In the genomic region with DNA sequence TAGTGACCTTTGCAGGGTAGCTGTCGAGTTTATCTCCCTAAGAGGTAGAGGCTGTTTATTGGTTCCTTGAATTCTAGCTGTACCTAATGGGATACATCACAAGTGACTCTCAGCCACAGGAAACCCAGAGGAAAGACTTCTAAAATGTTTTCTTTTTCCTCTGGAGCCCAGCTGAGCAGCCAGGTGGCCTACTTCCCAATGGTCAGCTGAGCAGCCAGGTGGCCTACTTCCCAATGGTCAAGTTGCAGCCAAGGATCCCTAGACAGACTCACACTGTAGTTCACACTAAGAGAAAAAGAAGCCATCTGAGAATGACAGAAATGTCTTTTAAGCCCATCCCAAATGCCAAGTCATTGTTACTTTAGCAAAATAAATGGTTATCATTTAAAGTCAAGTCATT, we compare ENCODE assay signal across 18 mouse cellular contexts.
"Had no signal": no experiment of that assay in that cellular context is flagged by ENCODE, and none has a peak within 500 bp of the region (broad histone marks: within the 10 kb centered on the region; RNA-seq: fewer than 3 reads in every experiment).

No protein-coding gene starts in this region.

- DNase-seq: kidney, postnatal 10 days; kidney, postnatal 4 days; liver; liver, embryonic 13.5 days; liver, postnatal 0 days; lung, postnatal 14 days; retina, postnatal 1 day; right cerebral cortex, postnatal 4 days; spleen, adult 18-20 months; thymus, adult 18-20 months; thymus, postnatal 14 days had no signal

- H3K27me3 ChIP-seq: limb, embryonic 12.5 days; liver, embryonic 13.5 days; lung, embryonic 15.5 days; megakaryocyte, embryonic 14.5 days; midbrain, embryonic 15.5 days; neural tube, embryonic 13.5 days had no signal

- H3K36me3 ChIP-seq: limb, embryonic 12.5 days; liver, embryonic 13.5 days; lung, embryonic 15.5 days; midbrain, embryonic 15.5 days; neural tube, embryonic 13.5 days had no signal

- H3K27ac ChIP-seq: layer of hippocampus, adult 2 months; limb, embryonic 12.5 days; liver, embryonic 13.5 days; lung, embryonic 15.5 days; macrophage; midbrain, embryonic 15.5 days; neural tube, embryonic 13.5 days had no signal

- H3K4me1 ChIP-seq: limb, embryonic 12.5 days; liver, embryonic 13.5 days; lung, embryonic 15.5 days; megakaryocyte, embryonic 14.5 days; midbrain, embryonic 15.5 days; neural tube, embryonic 13.5 days had no signal

- H3K4me3 ChIP-seq: layer of hippocampus, adult 2 months; limb, embryonic 12.5 days; liver, embryonic 13.5 days; lung, embryonic 15.5 days; megakaryocyte, embryonic 14.5 days; midbrain, embryonic 15.5 days; neural tube, embryonic 13.5 days had no signal

- H3K9me3 ChIP-seq: liver, embryonic 13.5 days; lung, embryonic 15.5 days; megakaryocyte, embryonic 14.5 days; midbrain, embryonic 15.5 days; neural tube, embryonic 13.5 days had no signal
